Mouse (Mus musculus) layer of hippocampus, postnatal 36 days (tissue): ENCODE results near the gene Fam189b. TPM values are rescaled to one million over a fixed set of nuclear protein-coding genes. Genes with fewer than 3 reads are reported as not detected.

Experiments used
- DNase-seq, 2 experiments: peaks; one replicate each; pipeline ENCODE4 v3.0.0; 2022
- microRNA-seq, 2 experiments: library from miRNA; unstranded; fragments of <30 nt; microRNA quantifications; one replicate each; pipeline ENCODE4 v1.2.0; 2021
- total RNA-seq, 2 experiments: library from RNA; stranded (reverse); gene quantifications; 2 replicates each; pipeline ENCODE4 v1.2.3; 2021

Fam189b gene
- total RNA-seq, 2 experiments from 2014 or later, result 57.8 to 71.0 TPM

- no peak for DNase-seq
Measured at GRCm38 (mm10) chr3:89230561-89230960, 47.6 kb downstream of the Fam189b start.

- DNase-seq, result no peak
Measured at GRCm38 (mm10) chr3:89231345-89231744, 48.4 kb downstream of the Fam189b start.

- no peak for DNase-seq
Measured at GRCm38 (mm10) chr3:89231772-89232275, 48.9 kb downstream of the Fam189b start.

- no peak for DNase-seq
Measured at GRCm38 (mm10) chr3:89232614-89233013, 49.7 kb downstream of the Fam189b start.

GRCm38 (mm10) chr3:89233562-89234110, 50.7 kb downstream of the Fam189b start:
- DNase-seq, result no peak

- no peak for DNase-seq
Measured at GRCm38 (mm10) chr3:89236516-89236915, 53.6 kb downstream of the Fam189b start.

- no peak for DNase-seq
Measured at GRCm38 (mm10) chr3:89237682-89238081, 54.7 kb downstream of the Fam189b start.

- no peak for DNase-seq
Measured at GRCm38 (mm10) chr3:89238494-89238893, 55.6 kb downstream of the Fam189b start.

Small RNAs within 50 kb of the gene (microRNA-seq; reads per million reads assigned to microRNA genes)
- 5,860 to 9,987 reads per million in 2 experiments for gene Mir92b

Other genes with a start within 250 kb of the Fam189b start
- gene Ash1l, start 232.5 kb upstream of the Fam189b start, total RNA-seq, result 10 to 100 TPM; 83.5 to 90.8 TPM
- 100 to 1,000 TPM; 112 to 118 TPM for gene Dap3, start 232.0 kb upstream of the Fam189b start, total RNA-seq
- gene Rusc1, start 89.8 kb upstream of the Fam189b start, total RNA-seq, result 100 to 1,000 TPM; 129 to 137 TPM
- gene Gm43738, start 82.0 kb upstream of the Fam189b start, total RNA-seq, result not detected
- gene Fdps, start 81.2 kb upstream of the Fam189b start, total RNA-seq, result 10 to 100 TPM; 78.8 to 80.0 TPM
- not detected for gene Pklr, start 47.0 kb upstream of the Fam189b start, total RNA-seq
- 10 to 100 TPM; 11.8 to 12.1 TPM for gene Hcn3, start 22.9 kb upstream of the Fam189b start, total RNA-seq
- gene Clk2, start 18.3 kb upstream of the Fam189b start, total RNA-seq, result 10 to 100 TPM; 52.0 to 53.4 TPM
- gene Scamp3, start 5.7 kb upstream of the Fam189b start, total RNA-seq, result 10 to 100 TPM; 66.8 to 71.9 TPM
- 10 to 100 TPM; 57.0 to 61.9 TPM for gene Gba, start 19.8 kb downstream of the Fam189b start, total RNA-seq
- 10 to 100 TPM; 37.7 to 38.1 TPM for gene Thbs3, start 32.0 kb downstream of the Fam189b start, total RNA-seq
- gene Mtx1, start 43.9 kb downstream of the Fam189b start, total RNA-seq, result 10 to 100 TPM; 89.5 to 93.8 TPM
- 1 to 10 TPM in 1 of 2 experiments, under 1 TPM in 1; 0.61 to 1.0 TPM for gene Muc1, start 45.9 kb downstream of the Fam189b start, total RNA-seq
- 10 to 100 TPM; 71.4 to 86.2 TPM for gene Krtcap2, start 62.8 kb downstream of the Fam189b start, total RNA-seq
- 10 to 100 TPM; 86.7 to 93.7 TPM for gene Trim46, start 63.2 kb downstream of the Fam189b start, total RNA-seq
- gene Dpm3, start 76.2 kb downstream of the Fam189b start, total RNA-seq, result 10 to 100 TPM; 50.4 to 65.2 TPM
- gene Slc50a1, start 87.4 kb downstream of the Fam189b start, total RNA-seq, result 10 to 100 TPM; 44.0 to 47.1 TPM
- 1 to 10 TPM; 8.8 to 9.9 TPM for gene Efna1, start 98.0 kb downstream of the Fam189b start, total RNA-seq
- 10 to 100 TPM; 67.0 to 69.9 TPM for gene Efna3, start 139.8 kb downstream of the Fam189b start, total RNA-seq
- gene Efna4, start 154.9 kb downstream of the Fam189b start, total RNA-seq, result under 1 TPM; 0.56 to 0.62 TPM
- gene Adam15, start 166.9 kb downstream of the Fam189b start, total RNA-seq, result 100 to 1,000 TPM; 108 to 123 TPM
- under 1 TPM in 1 of 2 experiments, not detected in 1; 0.43 TPM for gene Dcst2, start 178.8 kb downstream of the Fam189b start, total RNA-seq
- gene Dcst1, start 182.1 kb downstream of the Fam189b start, total RNA-seq, result not detected
- 10 to 100 TPM; 15.1 to 16.1 TPM for gene Zbtb7b, start 211.6 kb downstream of the Fam189b start, total RNA-seq
- 1 to 10 TPM; 4.6 to 6.3 TPM for gene Lenep, start 219.7 kb downstream of the Fam189b start, total RNA-seq
- 10 to 100 TPM; 35.8 to 39.2 TPM for gene Flad1, start 228.7 kb downstream of the Fam189b start, total RNA-seq
- gene Cks1b, start 235.2 kb downstream of the Fam189b start, total RNA-seq, result 1 to 10 TPM; 3.1 TPM
- gene Shc1, start 235.3 kb downstream of the Fam189b start, total RNA-seq, result 10 to 100 TPM; 12.1 to 12.4 TPM
- gene Pygo2, start 247.1 kb downstream of the Fam189b start, total RNA-seq, result 10 to 100 TPM; 59.4 to 64.8 TPM